Mouse (Mus musculus) megakaryocyte, adult 5-6 weeks (primary cell): ENCODE measurements around the gene Gabra1. TPM values are rescaled to one million over a fixed set of nuclear protein-coding genes. Genes with fewer than 3 reads are reported as not detected.

Experiments used
- ATAC-seq: 2 replicates; pipeline ENCODE4 v1.8.0; 2016; ENCODE audit warnings: mild to moderate bottlenecking, inconsistent platforms; ENCODE audit not compliant: poor library complexity, severe bottlenecking
- total RNA-seq, 2 experiments: library from RNA; stranded (forward) in 1 of 2; stranded (reverse) in 1 of 2; fragments of 153-499, 151-499 nt in 1 of 2; fragments of 221-1000, 200-1000 nt in 1 of 2; gene quantifications; 2 replicates each; pipeline versions ENCODE4 v1.2.3 to v1.2.4; 2015 to 2017

The Gabra1 gene
- not detected in 2 replicates for total RNA-seq (2015)
- total RNA-seq (2017), result not detected in 2 replicates

DNA sequence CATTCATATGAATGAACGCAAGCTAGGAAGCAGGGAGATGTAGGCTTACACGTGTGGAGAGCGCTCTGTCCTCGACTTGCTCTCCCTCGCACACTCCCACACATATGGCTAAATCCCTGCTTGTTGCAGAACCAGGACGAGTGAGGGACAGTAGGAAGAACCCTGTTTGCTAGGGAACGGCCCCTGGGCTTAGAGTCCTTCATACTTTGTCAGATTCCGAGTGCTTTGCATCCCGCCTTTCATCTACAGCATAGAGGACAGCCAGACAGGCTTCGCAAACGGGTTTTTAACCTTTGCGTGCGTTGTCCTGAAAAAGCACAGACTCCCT is at the start of gene Gabra1:
Gene Gabra1 (minus strand): TSS at position 106 of the 328 bp plus-strand sequence.
- no peak for ATAC-seq

- ATAC-seq, result no peak
Measured at GRCm38 (mm10) chr11:42181973-42182824, 531 bp downstream of the Gabra1 start.

DNA sequence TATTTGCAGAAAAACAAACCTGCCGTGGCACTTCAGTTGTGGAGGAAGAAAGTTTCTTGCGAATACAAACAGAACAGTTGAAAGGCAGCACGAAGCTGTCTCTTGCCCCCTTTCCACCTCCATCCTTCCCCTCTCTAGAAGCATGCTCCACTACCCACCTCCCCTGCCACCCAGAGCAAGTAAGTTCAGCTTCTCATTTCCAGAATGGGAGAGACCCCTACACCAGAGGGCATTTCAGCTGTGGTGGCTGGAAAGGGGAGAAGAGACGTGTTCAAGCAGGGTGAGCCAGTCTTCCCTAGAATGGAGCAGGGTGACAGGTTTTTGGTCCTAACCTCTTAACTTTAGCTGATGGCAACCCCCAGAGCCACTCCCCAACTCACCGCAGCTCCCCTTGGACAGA is 1.3 kb downstream of the Gabra1 start:
- no peak for ATAC-seq

DNA sequence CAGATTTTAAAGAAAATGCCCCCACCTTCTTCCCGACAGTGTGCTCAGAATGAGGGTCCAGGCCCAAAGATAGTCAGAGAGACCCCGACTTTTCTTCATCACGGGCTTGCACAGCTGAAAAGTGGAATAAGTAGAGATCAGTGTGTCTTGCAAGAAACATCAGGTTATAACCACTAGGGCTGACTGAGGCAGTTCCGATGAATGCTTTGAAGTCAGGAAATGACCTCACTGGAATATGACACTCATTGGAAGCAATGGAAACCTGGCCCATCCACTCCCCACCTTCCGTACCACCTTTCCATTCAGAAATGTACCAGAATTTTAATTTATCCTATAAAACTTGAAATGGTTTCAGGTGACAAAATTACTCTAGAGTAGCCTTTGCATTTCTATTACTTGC is 3.2 kb downstream of the Gabra1 start:
- ATAC-seq, result no peak

DNA sequence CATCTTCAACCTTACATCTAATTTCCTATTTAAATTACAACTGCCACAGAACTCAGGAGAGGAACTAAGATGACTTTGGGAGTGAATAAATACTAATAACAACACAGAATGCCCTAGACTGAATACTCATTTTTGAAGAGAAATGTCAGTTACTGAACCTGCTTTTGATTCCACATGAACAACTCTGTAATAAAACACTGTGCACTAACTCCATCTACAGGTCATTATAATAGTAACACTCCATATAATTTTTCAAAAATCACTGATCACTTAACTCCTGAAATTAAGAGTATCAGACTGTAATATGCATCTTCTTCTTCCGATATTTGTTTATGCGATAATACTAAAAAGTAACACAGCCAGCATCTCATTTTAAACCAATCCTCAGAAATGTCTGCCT is 4.4 kb downstream of the Gabra1 start:
- ATAC-seq, result no peak

GRCm38 (mm10) chr11:42151396-42151795 is 31.3 kb downstream of the Gabra1 start:
- ATAC-seq, result no peak

DNA sequence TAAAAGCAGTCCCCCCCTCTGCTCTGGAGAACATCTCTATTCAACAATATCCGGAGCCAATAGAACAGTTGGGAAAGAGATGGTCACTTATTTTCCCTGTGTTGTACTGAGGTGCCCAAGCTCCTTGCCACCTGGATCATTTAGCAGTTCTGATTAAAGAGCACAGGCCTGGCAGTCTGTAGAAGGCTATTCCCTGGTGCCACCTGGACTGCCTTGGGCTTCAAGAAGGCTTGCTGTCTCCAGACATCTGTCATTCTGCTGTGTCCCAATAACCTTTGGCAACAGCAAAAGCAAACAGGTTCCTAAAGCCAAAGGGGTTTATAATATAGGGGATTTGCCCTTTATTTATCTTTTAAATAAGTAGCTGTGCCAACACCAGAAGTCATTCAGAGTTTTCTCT is 65.8 kb downstream of the Gabra1 start:
- no peak for ATAC-seq

- no peak for ATAC-seq
Measured at GRCm38 (mm10) chr11:42110051-42110450, 72.7 kb downstream of the Gabra1 start.

DNA sequence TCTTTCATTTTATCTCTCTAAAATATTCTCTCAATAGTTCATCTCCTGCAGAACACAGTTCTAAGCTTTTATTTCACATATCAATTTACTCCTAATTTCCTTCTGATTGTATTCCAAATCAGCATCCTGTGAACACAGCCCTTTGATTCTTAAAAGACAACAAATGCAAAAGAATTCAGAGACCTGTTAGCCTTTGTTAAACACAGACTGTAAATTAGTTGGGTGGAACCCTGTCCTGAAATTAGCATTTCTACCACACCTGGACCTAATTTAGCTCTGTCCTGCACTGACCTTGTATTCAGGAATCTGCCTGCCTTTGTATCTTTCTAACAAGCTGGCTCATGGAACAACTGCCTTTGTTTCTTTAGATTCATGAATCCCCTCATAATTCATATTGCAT is 73.1 kb downstream of the Gabra1 start:
- ATAC-seq, result no peak

- no peak for ATAC-seq
Measured at GRCm38 (mm10) chr11:42095556-42095955, 87.2 kb downstream of the Gabra1 start.

Other genes with a start within 250 kb of the Gabra1 start
- gene Gabrg2, start 182.1 kb downstream of the Gabra1 start, total RNA-seq (2015), result not detected in 2 replicates
- gene Gabrg2, start 182.1 kb downstream of the Gabra1 start, total RNA-seq (2017), result not detected in 2 replicates
- not detected in 2 replicates for gene Gabra6, start 138.1 kb upstream of the Gabra1 start, total RNA-seq (2015)
- gene Gabra6, start 138.1 kb upstream of the Gabra1 start, total RNA-seq (2017), result not detected in 2 replicates
- not detected in 2 replicates for gene Gabrb2, start 236.8 kb upstream of the Gabra1 start, total RNA-seq (2015)
- gene Gabrb2, start 236.8 kb upstream of the Gabra1 start, total RNA-seq (2017), result not detected in 2 replicates